Mouse (Mus musculus) midbrain, embryonic 13.5 days (tissue): ENCODE measurements at regions not wholly inside any gene's neighbourhood (a gene's known extent, or its start where the extent isn't known, plus 50 kb on each side); places are given as distances from the start of the nearest gene placed in this dataset.

Experiments
- ATAC-seq: fragments of 200-750 bp; cut with Nextera tagmentation; 2 replicates; pipeline ENCODE4 v1.8.0; 2017; ENCODE audit warnings: mild to moderate bottlenecking, moderate TSS enrichment, moderate library complexity
- H3K27ac ChIP-seq: fragments of 300-500 bp; sonication (generic); 2 replicates; pipeline ENCODE4 v1.5.1; 2015; ENCODE audit warnings: inconsistent platforms, mild to moderate bottlenecking, moderate library complexity
- H3K27me3 ChIP-seq: fragments of 300-500 bp; sonication (generic); 2 replicates; pipeline ENCODE4 v1.6.1; 2015; ENCODE audit warnings: mild to moderate bottlenecking, inconsistent platforms
- H3K36me3 ChIP-seq: fragments of 300-500 bp; sonication (generic); 2 replicates; pipeline ENCODE4 v1.6.1; 2015; ENCODE audit warnings: mild to moderate bottlenecking, inconsistent platforms
- H3K4me1 ChIP-seq: fragments of 300-500 bp; sonication (generic); replicated peaks from 2 replicates; pipeline ENCODE4 v1.6.1; 2015; ENCODE audit warnings: inconsistent platforms
- H3K4me2 ChIP-seq: fragments of 300-500 bp; sonication (generic); replicated peaks from 2 replicates; pipeline ENCODE4 v1.6.1; 2015; ENCODE audit warnings: moderate library complexity, mild to moderate bottlenecking, inconsistent platforms
- H3K4me3 ChIP-seq: fragments of 300-500 bp; sonication (generic); replicated peaks from 2 replicates; pipeline ENCODE4 v1.5.1; 2015; ENCODE audit warnings: mild to moderate bottlenecking, inconsistent platforms
- H3K9ac ChIP-seq: fragments of 300-500 bp; sonication (generic); replicated peaks from 2 replicates; pipeline ENCODE4 v1.6.1; 2015; ENCODE audit warnings: mild to moderate bottlenecking, inconsistent platforms
- H3K9me3 ChIP-seq: fragments of 300-500 bp; sonication (generic); 2 replicates; pipeline ENCODE4 v1.6.1; 2016; ENCODE audit warnings: mild to moderate bottlenecking, inconsistent platforms
- WGBS: fragments of 180-500 bp; shearing (Covaris S2); methylation state at CpG from one replicate; pipeline ENCODE4 v1.1.7; 2015; 5-methylcytosine and 5-hydroxymethylcytosine counted together

- WGBS, result 73% methylated on average over 2 of the region's 2 CpGs
- Histone ChIP-seq H3K27me3 (peaks cover 11% of the 10 kb centered on the region), H3K36me3 (no peaks in the 10 kb centered on the region), H3K4me1 (no peaks in the 10 kb centered on the region), H3K4me3 (no peak overlapping the region), H3K9me3 (no peaks in the 10 kb centered on the region), H3K27ac (no peak overlapping the region), H3K9ac (no peak overlapping the region), H3K4me2 (no peak overlapping the region)
- ATAC-seq, result no peak
These were observed 417.2 kb upstream of the Smim15 start for GRCm38 (mm10) chr13:107627073-107627472.

- Histone ChIP-seq H3K4me1 (no peaks in the 10 kb centered on the region), H3K4me2 (no peak overlapping the region), H3K27me3 (peaks cover 14% of the 10 kb centered on the region), H3K27ac (no peak overlapping the region), H3K9me3 (no peaks in the 10 kb centered on the region), H3K9ac (no peak overlapping the region), H3K36me3 (no peaks in the 10 kb centered on the region), H3K4me3 (no peak overlapping the region)
- no peak for ATAC-seq
- WGBS, result 66% methylated on average over 8 of the region's 8 CpGs
These were observed 417.6 kb upstream of the Smim15 start for GRCm38 (mm10) chr13:107626670-107627069.

DNA sequence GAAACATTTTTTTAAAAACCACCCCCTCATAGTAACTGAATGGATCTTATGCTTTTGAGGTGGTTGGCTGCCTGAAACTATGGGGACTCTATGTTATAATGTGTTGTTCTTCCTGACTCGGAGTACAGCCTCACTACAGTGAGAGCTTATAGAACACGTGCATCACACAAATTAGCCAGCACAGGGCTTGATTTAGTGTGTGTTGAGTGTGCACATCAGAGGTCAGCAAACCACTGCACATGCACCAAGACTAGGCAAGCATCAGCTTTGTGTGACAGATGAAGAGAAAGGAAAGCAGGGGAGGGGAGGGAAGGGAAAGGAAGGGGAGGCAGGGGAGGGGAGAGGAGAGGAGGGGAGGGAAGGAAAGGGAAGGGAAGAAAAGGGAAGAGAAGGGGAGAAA, 422.9 kb upstream of the Smim15 start:
- no peaks in the 10 kb centered on the region for H3K36me3 ChIP-seq
- H3K9me3 ChIP-seq, result no peaks in the 10 kb centered on the region
- no peak for ATAC-seq
- WGBS, result 57% methylated on average over 2 of the region's 2 CpGs
- no peak overlapping the region for H3K4me2 ChIP-seq
- no peak overlapping the region for H3K27ac ChIP-seq
- H3K9ac ChIP-seq, result no peak overlapping the region
- H3K4me3 ChIP-seq, result no peak overlapping the region
- H3K4me1 ChIP-seq, result peaks cover 35% of the 10 kb centered on the region
- H3K27me3 ChIP-seq, result peaks cover 14% of the 10 kb centered on the region

DNA sequence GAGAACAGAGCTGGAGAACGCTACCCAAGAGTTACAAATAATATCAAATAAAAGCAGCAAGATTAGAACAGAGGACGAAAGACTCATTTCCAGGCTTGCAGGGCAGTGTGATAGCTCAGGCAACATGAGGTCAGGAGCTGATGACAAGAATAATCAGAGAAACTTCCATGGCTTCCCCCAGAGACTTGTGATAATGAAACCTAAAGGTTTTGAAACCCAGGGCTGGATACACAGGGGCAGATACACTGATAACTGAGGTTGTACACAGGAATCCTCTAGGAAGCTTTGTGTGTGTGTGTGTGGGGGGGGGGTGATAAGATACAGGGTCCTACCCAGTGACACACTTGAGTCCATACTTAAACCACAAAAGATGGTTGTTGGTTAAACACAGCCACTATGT, 423.4 kb upstream of the Smim15 start:
- no peak overlapping the region for H3K9ac ChIP-seq
- H3K4me3 ChIP-seq, result no peak overlapping the region
- H3K27ac ChIP-seq, result no peak overlapping the region
- peaks cover 35% of the 10 kb centered on the region for H3K4me1 ChIP-seq
- peaks cover 14% of the 10 kb centered on the region for H3K27me3 ChIP-seq
- no peaks in the 10 kb centered on the region for H3K36me3 ChIP-seq
- WGBS, result 54% methylated on average over 2 of the region's 2 CpGs
- no peaks in the 10 kb centered on the region for H3K9me3 ChIP-seq
- H3K4me2 ChIP-seq, result no peak overlapping the region
- no peak for ATAC-seq

GRCm38 (mm10) chr13:107620210-107620609, 424.0 kb upstream of the Smim15 start:
- no peaks in the 10 kb centered on the region for H3K9me3 ChIP-seq
- H3K4me3 ChIP-seq, result no peak overlapping the region
- no peaks in the 10 kb centered on the region for H3K36me3 ChIP-seq
- no peak for ATAC-seq
- WGBS, result 7% methylated on average over 6 of the region's 6 CpGs
- H3K4me1 ChIP-seq, result peaks cover 35% of the 10 kb centered on the region
- H3K4me2 ChIP-seq, result no peak overlapping the region
- H3K27me3 ChIP-seq, result peaks cover 17% of the 10 kb centered on the region
- H3K27ac ChIP-seq, result no peak overlapping the region
- no peak overlapping the region for H3K9ac ChIP-seq

- Histone ChIP-seq H3K9ac (peak overlapping the region; percentile 49), H3K4me1 (peaks cover 35% of the 10 kb centered on the region), H3K27ac (peak overlapping the region; percentile 65), H3K4me2 (peak overlapping the region; percentile 7), H3K36me3 (no peaks in the 10 kb centered on the region), H3K9me3 (no peaks in the 10 kb centered on the region), H3K4me3 (no peak overlapping the region), H3K27me3 (peaks cover 17% of the 10 kb centered on the region)
- 17% methylated on average over 9 of the region's 9 CpGs for WGBS
- ATAC-seq, result peak; percentile 55
These were observed 424.8 kb upstream of the Smim15 start for GRCm38 (mm10) chr13:107619430-107619927.

DNA sequence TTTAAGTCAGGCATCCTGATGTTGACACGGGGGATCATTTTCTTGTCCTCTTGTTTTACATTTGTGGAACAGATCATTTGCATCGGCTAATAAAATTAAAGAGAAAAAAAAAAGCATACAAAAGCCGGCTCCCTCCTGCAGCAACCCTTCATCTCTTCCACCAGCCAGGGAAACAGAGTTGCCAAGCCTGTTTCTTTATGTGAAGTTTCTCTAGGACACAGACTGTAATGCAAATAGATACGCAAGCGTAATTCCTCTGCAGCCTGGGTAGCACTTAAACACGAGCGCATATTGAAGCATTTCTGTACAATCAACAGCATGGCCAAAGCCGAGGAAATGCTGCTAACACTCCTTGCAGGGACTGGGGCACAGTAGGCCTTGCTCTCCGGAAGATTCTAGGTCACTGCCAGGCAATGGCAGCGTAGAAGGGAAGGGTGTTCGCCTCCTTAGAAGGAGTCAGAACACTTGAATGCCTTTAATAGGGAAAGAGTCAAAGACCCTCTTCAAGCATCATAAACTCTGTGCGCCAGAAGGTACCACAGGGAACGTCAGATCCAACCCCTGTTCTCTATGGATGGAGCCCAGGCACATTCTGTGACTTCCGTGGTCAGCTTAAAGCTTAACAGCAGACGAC, 425.3 kb upstream of the Smim15 start:
- H3K36me3 ChIP-seq, result no peaks in the 10 kb centered on the region
- H3K27ac ChIP-seq, result peak overlapping the region; percentile 65
- ATAC-seq, result no peak
- no peak overlapping the region for H3K4me3 ChIP-seq
- peak overlapping the region; percentile 7 for H3K4me2 ChIP-seq
- 16% methylated on average over 15 of the region's 15 CpGs for WGBS
- peaks cover 35% of the 10 kb centered on the region for H3K4me1 ChIP-seq
- H3K27me3 ChIP-seq, result peaks cover 16% of the 10 kb centered on the region
- no peaks in the 10 kb centered on the region for H3K9me3 ChIP-seq
- H3K9ac ChIP-seq, result peak overlapping the region; percentile 49

DNA sequence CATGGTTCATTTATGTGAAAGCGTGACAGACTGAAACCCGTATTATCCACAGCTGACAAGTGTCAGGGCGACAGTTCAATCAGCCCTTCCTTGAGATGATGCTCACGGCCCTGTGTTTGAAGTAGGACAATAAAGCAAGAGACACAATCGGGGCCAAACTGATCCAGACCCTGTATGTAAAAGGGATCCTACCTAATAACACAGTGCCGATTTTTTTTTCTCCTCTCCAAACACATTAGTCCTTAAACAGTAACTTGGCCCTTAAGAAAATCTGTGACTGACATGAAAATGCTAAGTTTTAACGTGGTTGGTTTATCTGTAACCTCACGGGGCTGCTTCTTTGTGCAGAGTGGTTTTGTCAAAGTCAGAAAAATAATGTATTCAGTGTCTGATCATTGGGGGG, 425.9 kb upstream of the Smim15 start:
- Histone ChIP-seq H3K4me3 (no peak overlapping the region), H3K4me1 (peaks cover 35% of the 10 kb centered on the region), H3K9ac (no peak overlapping the region), H3K27me3 (peaks cover 13% of the 10 kb centered on the region), H3K4me2 (peak overlapping the region; percentile 7; the same call in 1 of the 2 replicates), H3K36me3 (no peaks in the 10 kb centered on the region), H3K9me3 (no peaks in the 10 kb centered on the region), H3K27ac (peak overlapping the region; percentile 65)
- WGBS, result 6% methylated on average over 8 of the region's 8 CpGs
- ATAC-seq, result peak; percentile 72

GRCm38 (mm10) chr13:107617582-107617981, 426.7 kb upstream of the Smim15 start:
- WGBS, result 12% methylated on average over 2 of the region's 2 CpGs

GRCm38 (mm10) chr13:107616775-107617174, 427.5 kb upstream of the Smim15 start:
- H3K36me3 ChIP-seq, result no peaks in the 10 kb centered on the region
- H3K9me3 ChIP-seq, result 0 out of 2 replicates have a peak, but pooled peaks cover 2% of the 10 kb centered on the region
- no peak for ATAC-seq
- no peak overlapping the region for H3K4me2 ChIP-seq
- H3K9ac ChIP-seq, result no peak overlapping the region
- no peak overlapping the region for H3K27ac ChIP-seq
- peaks cover 4% of the 10 kb centered on the region for H3K27me3 ChIP-seq
- H3K4me3 ChIP-seq, result no peak overlapping the region
- 72% methylated on average over 4 of the region's 4 CpGs for WGBS
- H3K4me1 ChIP-seq, result peaks cover 35% of the 10 kb centered on the region

More at GRCm38 (mm10) chr13:107617582-107617981, 426.7 kb upstream of the Smim15 start:
- 0 out of 2 replicates have a peak overlapping the region, but pooled peaks have one; percentile 10 for H3K27ac ChIP-seq
- peaks cover 12% of the 10 kb centered on the region for H3K27me3 ChIP-seq
- peak; percentile 43; the same call in 1 of the 2 replicates for ATAC-seq
- H3K9me3 ChIP-seq, result 0 out of 2 replicates have a peak, but pooled peaks cover 2% of the 10 kb centered on the region
- peaks cover 35% of the 10 kb centered on the region for H3K4me1 ChIP-seq
- H3K4me3 ChIP-seq, result no peak overlapping the region
- H3K9ac ChIP-seq, result no peak overlapping the region
- H3K36me3 ChIP-seq, result no peaks in the 10 kb centered on the region
- H3K4me2 ChIP-seq, result peak overlapping the region; percentile 7; the same call in 1 of the 2 replicates

GRCm38 (mm10) chr13:107608996-107609503, 435.2 kb upstream of the Smim15 start:
- Histone ChIP-seq H3K27me3 (no peaks in the 10 kb centered on the region), H3K4me3 (no peak overlapping the region), H3K4me2 (no peak overlapping the region), H3K9ac (no peak overlapping the region), H3K9me3 (0 out of 2 replicates have a peak, but pooled peaks cover 2% of the 10 kb centered on the region), H3K4me1 (no peaks in the 10 kb centered on the region), H3K27ac (no peak overlapping the region), H3K36me3 (no peaks in the 10 kb centered on the region)
- 81% methylated on average over 3 of the region's 3 CpGs for WGBS
- ATAC-seq, result no peak

- Histone ChIP-seq H3K9me3 (peaks cover 6% of the 10 kb centered on the region; the same call in 1 of the 2 replicates), H3K9ac (no peak overlapping the region), H3K4me1 (no peaks in the 10 kb centered on the region), H3K36me3 (no peaks in the 10 kb centered on the region), H3K27me3 (no peaks in the 10 kb centered on the region), H3K4me2 (no peak overlapping the region), H3K4me3 (no peak overlapping the region), H3K27ac (no peak overlapping the region)
- ATAC-seq, result no peak
- WGBS, result 90% methylated on average over 4 of the region's 4 CpGs
These were observed 437.0 kb upstream of the Smim15 start for GRCm38 (mm10) chr13:107607294-107607693.
